Mouse (Mus musculus) lung, adult 2 months (tissue): ENCODE measurements around the gene Afdn. TPM values are rescaled to one million over a fixed set of nuclear protein-coding genes. Genes with fewer than 3 reads are reported as not detected.
A peak's percentile ranks its signal among the peaks of the same experiment; 100 is the strongest.

Experiments used
- DNase-seq: peaks from one replicate; pipeline ENCODE4 v3.0.0; 2022
- H3K4me1 ChIP-seq: fragments of 200-500 bp; 2 replicates; pipeline ENCODE4 v1.6.1; 2011; ENCODE audit warnings: low read length; ENCODE audit not compliant: control insufficient read depth, insufficient read depth
- H3K4me3 ChIP-seq: fragments of 200-500 bp; replicated peaks from 2 replicates; pipeline ENCODE3; 2011; ENCODE audit warnings: low read depth, mild to moderate bottlenecking, control low read depth, low read length; ENCODE audit errors: extremely low read depth
- CTCF ChIP-seq: fragments of 200-500 bp; IDR thresholded peaks from 2 replicates; pipeline ENCODE4 v1.5.1; 2011; ENCODE audit warnings: mild to moderate bottlenecking, low read length, control low read depth; ENCODE audit not compliant: insufficient read depth
- POLR2A ChIP-seq: fragments of 200-500 bp; IDR thresholded peaks from 2 replicates; pipeline ENCODE4 v1.6.1; 2011; ENCODE audit warnings: low read depth, mild to moderate bottlenecking, control low read depth, low read length, borderline replicate concordance; ENCODE audit errors: extremely low read depth
- WGBS: fragments of 180-500 bp; shearing (Covaris S2); methylation state at CpG from one replicate; pipeline ENCODE4 v1.1.7; 2018; 5-methylcytosine and 5-hydroxymethylcytosine counted together
- polyA plus RNA-seq: library from polyadenylated mRNA; depleted of rRNA; stranded (reverse); fragments of >200 nt; gene quantifications from 2 replicates; pipeline ENCODE4 v1.2.3, GENCODE M21; 2012

The Afdn gene
- polyA plus RNA-seq, 1 experiment = 78.2 TPM

DNA sequence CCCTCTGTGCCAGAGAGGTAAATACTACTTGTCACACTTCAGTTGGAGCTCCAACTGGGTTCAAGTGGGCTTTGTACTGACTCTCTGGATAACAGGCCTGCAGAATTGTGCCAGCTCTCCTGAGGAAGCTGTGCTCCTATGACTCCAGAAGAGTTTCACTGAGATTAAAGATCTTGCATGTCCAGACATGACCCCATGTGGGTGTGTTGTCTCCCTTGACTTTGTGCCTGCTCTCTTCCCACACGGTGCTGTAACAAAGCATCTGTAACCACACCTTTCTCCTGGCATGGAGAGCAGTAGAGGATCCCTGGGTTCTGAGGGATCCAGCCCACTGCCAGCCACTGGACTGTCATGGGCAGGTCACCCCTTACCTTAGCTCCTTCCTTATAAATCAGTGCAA is 95.1 kb downstream of the Afdn start:
- 52% methylated on average over 1 of the region's 1 CpGs for WGBS

GRCm38 (mm10) chr17:13856429-13857090 is 96.2 kb downstream of the Afdn start:
- Histone ChIP-seq H3K4me3 (no peak overlapping the region), H3K4me1 (no peaks in the 10 kb centered on the region)
- 83% methylated on average over 5 of the region's 5 CpGs for WGBS
- TF ChIP-seq CTCF (no peak), POLR2A (no peak)
- no peak for DNase-seq

More for the DNA sequence above, 95.1 kb downstream of the Afdn start:
- H3K4me3 ChIP-seq = no peak overlapping the region
- TF ChIP-seq POLR2A (no peak), CTCF (no peak)
- H3K4me1 ChIP-seq = no peaks in the 10 kb centered on the region
- no peak for DNase-seq

GRCm38 (mm10) chr17:13865340-13865739 is 105.0 kb downstream of the Afdn start:
- WGBS = 78% methylated on average over 5 of the region's 5 CpGs
- DNase-seq = no peak
- Histone ChIP-seq H3K4me1 (peaks cover 12% of the 10 kb centered on the region), H3K4me3 (no peak overlapping the region)
- TF ChIP-seq POLR2A (no peak), CTCF (no peak)

GRCm38 (mm10) chr17:13866951-13867351 is 106.6 kb downstream of the Afdn start:
- no peak for DNase-seq
- Histone ChIP-seq H3K4me1 (peaks cover 12% of the 10 kb centered on the region), H3K4me3 (no peak overlapping the region)
- WGBS = 49% methylated on average over 3 of the region's 3 CpGs
- no peak for TF ChIP-seq CTCF
- no peak for TF ChIP-seq POLR2A

- Histone ChIP-seq H3K4me1 (peaks cover 12% of the 10 kb centered on the region), H3K4me3 (peak overlapping the region; percentile 45)
- TF ChIP-seq CTCF (no peak), POLR2A (peak; percentile 59; the same call in 1 of the 2 replicates)
- WGBS = 31% methylated on average over 6 of the region's 6 CpGs
- DNase-seq = peak; percentile 66
Measured at GRCm38 (mm10) chr17:13867475-13867874, 107.1 kb downstream of the Afdn start.

DNA sequence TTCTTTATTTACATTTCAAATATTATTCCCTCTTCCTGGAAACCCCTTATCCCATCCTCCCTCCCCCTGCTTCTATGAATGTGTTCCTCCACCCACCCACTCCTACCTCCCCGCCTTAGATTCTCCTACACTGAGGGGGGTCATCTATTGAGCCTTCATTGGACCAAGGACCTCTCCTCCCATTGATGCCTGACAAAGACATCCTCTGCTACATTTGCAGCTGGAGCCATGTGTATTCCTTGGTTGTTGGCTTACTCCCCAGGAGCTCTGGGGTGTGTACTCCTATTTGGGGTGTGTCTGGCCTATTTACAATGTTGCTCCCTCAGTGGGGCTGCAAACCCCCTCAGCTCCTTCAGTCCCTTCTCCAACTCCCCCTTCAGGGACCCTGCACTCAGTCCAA is 109.9 kb downstream of the Afdn start:
- WGBS = 88% methylated on average over 1 of the region's 1 CpGs
- Histone ChIP-seq H3K4me1 (peaks cover 11% of the 10 kb centered on the region), H3K4me3 (no peak overlapping the region)
- TF ChIP-seq CTCF (no peak), POLR2A (no peak)
- DNase-seq = no peak

- H3K4me3 ChIP-seq = no peak overlapping the region
- WGBS = 38% methylated on average over 1 of the region's 1 CpGs
- H3K4me1 ChIP-seq = peaks cover 8% of the 10 kb centered on the region; the same call in 1 of the 2 replicates
- DNase-seq = no peak
- no peak for TF ChIP-seq CTCF
- TF ChIP-seq POLR2A = no peak
Measured at GRCm38 (mm10) chr17:13874245-13874644, 113.9 kb downstream of the Afdn start.

DNA sequence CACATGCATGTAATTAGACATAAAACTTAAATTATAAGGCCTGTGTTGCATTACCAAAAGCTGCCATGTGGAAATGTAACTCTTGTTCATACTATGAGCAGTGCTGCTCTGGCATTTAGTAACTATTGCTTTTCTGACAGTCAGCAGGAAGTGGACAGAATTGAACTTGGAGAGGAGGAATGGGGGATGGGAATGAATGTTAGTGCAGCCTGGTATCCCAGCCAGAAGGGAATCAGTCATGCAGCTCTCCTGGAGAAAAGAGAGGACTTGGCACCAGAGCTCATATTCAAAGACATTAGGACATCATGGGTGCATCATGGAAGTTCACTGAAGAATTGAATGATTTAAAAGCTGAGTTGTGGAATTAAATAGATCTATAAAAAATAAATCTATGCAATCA is 117.1 kb downstream of the Afdn start:
- DNase-seq = no peak
- TF ChIP-seq CTCF = no peak
- no peak for TF ChIP-seq POLR2A
- Histone ChIP-seq H3K4me1 (peaks cover 8% of the 10 kb centered on the region; the same call in 1 of the 2 replicates), H3K4me3 (no peak overlapping the region)

DNA sequence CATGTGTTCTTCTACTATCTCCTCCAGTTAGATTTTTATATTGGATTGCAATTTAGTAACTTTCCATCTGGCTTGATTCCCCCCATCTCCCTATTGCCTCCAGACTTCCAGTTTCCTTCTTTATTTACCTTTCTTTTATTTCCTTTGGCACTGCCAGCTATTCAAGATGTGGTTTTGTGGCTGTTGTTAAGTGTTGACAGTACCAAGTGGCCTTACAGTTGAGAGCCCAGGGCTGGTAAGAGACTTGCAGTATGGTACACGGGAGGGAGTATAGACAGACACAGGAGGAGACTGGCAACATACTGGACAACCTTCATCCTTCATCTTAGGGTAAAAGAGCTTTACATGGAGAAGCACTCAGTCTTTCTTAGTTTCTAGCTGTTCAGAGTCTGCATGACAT is 119.4 kb downstream of the Afdn start:
- DNase-seq = no peak
- H3K4me3 ChIP-seq = no peak overlapping the region
- WGBS = 58% methylated on average over 1 of the region's 1 CpGs
- TF ChIP-seq POLR2A (no peak), CTCF (no peak)
- H3K4me1 ChIP-seq = peaks cover 4% of the 10 kb centered on the region; the same call in 1 of the 2 replicates

DNA sequence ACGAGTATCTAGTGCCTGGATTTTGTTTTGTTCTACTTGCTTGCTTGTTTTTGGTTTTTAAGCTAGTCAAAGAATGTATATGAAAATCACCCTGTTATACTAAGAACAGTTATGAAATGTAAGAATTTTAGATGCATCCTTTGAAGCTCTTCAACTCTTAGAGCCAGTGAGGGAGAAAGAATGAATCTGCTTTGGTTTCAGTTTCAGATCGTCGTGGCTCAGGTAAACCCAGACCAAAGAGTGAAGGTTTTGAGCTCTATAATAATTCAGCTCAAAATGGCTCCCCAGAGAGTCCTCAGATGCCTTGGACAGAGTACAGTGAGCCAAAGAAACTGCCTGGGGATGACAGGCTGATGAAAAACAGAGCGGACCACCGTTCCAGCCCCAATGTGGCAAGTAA is 123.2 kb downstream of the Afdn start:
- Histone ChIP-seq H3K4me1 (peaks cover 1% of the 10 kb centered on the region; the same call in 1 of the 2 replicates), H3K4me3 (no peak overlapping the region)
- TF ChIP-seq CTCF (no peak), POLR2A (no peak)
- DNase-seq = no peak
- 92% methylated on average over 5 of the region's 5 CpGs for WGBS
